Mouse (Mus musculus) G1E (cell line): ENCODE results near the gene Cbx3. TPM values are rescaled to one million over a fixed set of nuclear protein-coding genes. Genes with fewer than 3 reads are reported as not detected.

Experiments used
- ATAC-seq: 2 replicates; pipeline ENCODE4 v1.8.0; 2016; ENCODE audit warnings: mild to moderate bottlenecking; ENCODE audit not compliant: insufficient number of reproducible peaks, poor library complexity, low FRiP score, severe bottlenecking; ENCODE audit errors: extremely low read depth
- DNase-seq: peaks from one replicate; pipeline ENCODE4 v3.0.0; 2012; ENCODE audit warnings: low spot score
- H3K27me3 ChIP-seq: 2 replicates; pipeline ENCODE4 v1.6.1; 2012; ENCODE audit warnings: mild to moderate bottlenecking, low read length, inconsistent platforms; ENCODE audit not compliant: insufficient read depth
- H3K36me3 ChIP-seq: replicated peaks from 2 replicates; pipeline ENCODE3; 2012; ENCODE audit warnings: mild to moderate bottlenecking, inconsistent platforms
- H3K4me1 ChIP-seq: 2 replicates; pipeline ENCODE4 v1.6.1; 2012; ENCODE audit warnings: low read depth, low read length, inconsistent platforms, mixed read lengths; ENCODE audit not compliant: insufficient read depth
- H3K4me3 ChIP-seq: 2 replicates; pipeline ENCODE4 v1.5.1; 2012; ENCODE audit warnings: low read depth, mild to moderate bottlenecking, inconsistent platforms, low read length, moderate library complexity, mixed read lengths
- H3K9me3 ChIP-seq: replicated peaks from 2 replicates; pipeline ENCODE4 v1.6.1; 2012; ENCODE audit warnings: inconsistent platforms
- CTCF ChIP-seq: IDR thresholded peaks from 2 replicates; pipeline ENCODE4 v1.5.1; 2012; ENCODE audit warnings: low read depth, low read length, inconsistent platforms, mixed read lengths
- GATA1 ChIP-seq: IDR thresholded peaks from 2 replicates; pipeline ENCODE4 v1.6.1; 2012; ENCODE audit warnings: borderline replicate concordance, low read length, inconsistent platforms, mixed read lengths
- GATA2 ChIP-seq: IDR thresholded peaks from 2 replicates; pipeline ENCODE4 v1.6.1; 2012; ENCODE audit warnings: low read depth, low read length, inconsistent platforms, borderline replicate concordance
- POLR2AphosphoS5 ChIP-seq: IDR thresholded peaks from 2 replicates; pipeline ENCODE4 v1.6.1; 2012; ENCODE audit warnings: low read depth, low read length, inconsistent platforms; ENCODE audit not compliant: insufficient replicate concordance
- TAL1 ChIP-seq: conservative IDR thresholded peaks from 2 replicates; pipeline ENCODE4 v1.6.1; 2012; ENCODE audit warnings: low read depth, low read length, inconsistent platforms, mixed read lengths
- polyA plus RNA-seq: library from polyadenylated mRNA; stranded (reverse); fragments of >175 nt; gene quantifications from 2 replicates; pipeline ENCODE4 v1.2.3, GENCODE M21; 2012
- total RNA-seq, 2 experiments: library from RNA; stranded (forward) in 1 of 2; stranded (reverse) in 1 of 2; fragments of 200-1000 nt in 1 of 2; fragments of >200 nt in 1 of 2; fragmentation: Nextera tagmentation in 1 of 2; gene quantifications; 2 replicates each; pipeline ENCODE4 v1.2.3; 2014 to 2017

Cbx3 gene
- total and polyA plus RNA-seq, 3 experiments, result 98.2 to 598 (median 254) TPM

GRCm38 (mm10) chr6:51468891-51469561 lies 1.1 kb upstream of the Cbx3 start:
- DNase-seq, result peak; percentile 40
- H3K4me1 ChIP-seq, result peaks cover 26% of the 10 kb centered on the region
- no peak for TF ChIP-seq CTCF
- no peak for TF ChIP-seq TAL1
- TF ChIP-seq GATA2, result no peak
- TF ChIP-seq GATA1, result no peak
- no peak for TF ChIP-seq POLR2AphosphoS5
- H3K36me3 ChIP-seq, result peaks cover 53% of the 10 kb centered on the region
- no peaks in the 10 kb centered on the region for H3K9me3 ChIP-seq
- no peaks in the 10 kb centered on the region for H3K27me3 ChIP-seq
- ATAC-seq, result no peak
- H3K4me3 ChIP-seq, result peak overlapping the region; percentile 94

- no peaks in the 10 kb centered on the region for H3K27me3 ChIP-seq
- peak; percentile 73 for ATAC-seq
- H3K9me3 ChIP-seq, result no peaks in the 10 kb centered on the region
- TF ChIP-seq POLR2AphosphoS5, result peak; percentile 66; the same call in 1 of the 2 replicates
- TF ChIP-seq TAL1, result no peak
- peak; percentile 76 for DNase-seq
- H3K4me3 ChIP-seq, result peak within 1 kb of the TSS; percentile 94
- H3K4me1 ChIP-seq, result peaks cover 29% of the 10 kb centered on the region
- H3K36me3 ChIP-seq, result peaks cover 52% of the 10 kb centered on the region
Measured at GRCm38 (mm10) chr6:51469715-51470310, 347 bp upstream of the Cbx3 start, which contains the start of gene Hnrnpa2b1. Hnrnpa2b1 (minus strand) TSS chr6:51469894.

GRCm38 (mm10) chr6:51471179-51471505 lies 982 bp downstream of the Cbx3 start:
- Histone ChIP-seq H3K27me3 (no peaks in the 10 kb centered on the region), H3K9me3 (no peaks in the 10 kb centered on the region), H3K36me3 (peaks cover 50% of the 10 kb centered on the region), H3K4me1 (peaks cover 26% of the 10 kb centered on the region), H3K4me3 (peak overlapping the region; percentile 94)
- ATAC-seq (no peak), DNase-seq (no peak)
- TF ChIP-seq CTCF, result no peak
- TF ChIP-seq GATA1, result no peak
- TF ChIP-seq TAL1, result no peak

GRCm38 (mm10) chr6:51471782-51472181 lies 1.6 kb downstream of the Cbx3 start:
- peaks cover 30% of the 10 kb centered on the region for H3K4me1 ChIP-seq
- no peaks in the 10 kb centered on the region for H3K27me3 ChIP-seq
- H3K4me3 ChIP-seq, result peak overlapping the region; percentile 94
- no peak for DNase-seq
- TF ChIP-seq TAL1 (no peak), GATA1 (no peak), POLR2AphosphoS5 (no peak), GATA2 (no peak), CTCF (no peak)
- no peaks in the 10 kb centered on the region for H3K9me3 ChIP-seq
- ATAC-seq, result no peak
- H3K36me3 ChIP-seq, result peaks cover 52% of the 10 kb centered on the region

- H3K4me1 ChIP-seq, result peaks cover 32% of the 10 kb centered on the region
- ATAC-seq, result no peak
- peaks cover 52% of the 10 kb centered on the region for H3K36me3 ChIP-seq
- H3K9me3 ChIP-seq, result no peaks in the 10 kb centered on the region
- no peaks in the 10 kb centered on the region for H3K27me3 ChIP-seq
- DNase-seq, result no peak
- H3K4me3 ChIP-seq, result peak overlapping the region; percentile 65
- no peak for TF ChIP-seq GATA1
- TF ChIP-seq POLR2AphosphoS5, result no peak
- TF ChIP-seq CTCF, result no peak
- no peak for TF ChIP-seq GATA2
- TF ChIP-seq TAL1, result no peak
Measured at GRCm38 (mm10) chr6:51472213-51472612, 2.1 kb downstream of the Cbx3 start.

GRCm38 (mm10) chr6:51479136-51479731 lies 9.1 kb downstream of the Cbx3 start:
- Histone ChIP-seq H3K4me1 (peaks cover 25% of the 10 kb centered on the region), H3K9me3 (no peaks in the 10 kb centered on the region), H3K4me3 (no peak overlapping the region), H3K27me3 (no peaks in the 10 kb centered on the region), H3K36me3 (peaks cover 80% of the 10 kb centered on the region)
- DNase-seq (peak; percentile 7), ATAC-seq (peak; percentile 62)
- TF ChIP-seq TAL1 (peak; percentile 14; the same call in 1 of the 2 replicates), GATA1 (no peak), CTCF (no peak), GATA2 (no peak), POLR2AphosphoS5 (no peak)
